ENCODE assay signal across 10 mouse cellular contexts in genomic region chr10:79918231-79919078, GRCm38 (mm10). TPM values are rescaled to one million over a fixed set of nuclear protein-coding genes. Genes with fewer than 3 reads are reported as not detected.
DNase-seq lines count a peak whose midpoint lies in the region; ATAC-seq lines count a peak whose summit lies in the region.
"Had no signal": no experiment of that assay in that cellular context is flagged by ENCODE, and none has a peak within 500 bp of the region (broad histone marks: within the 10 kb centered on the region; RNA-seq: fewer than 3 reads in every experiment).

No protein-coding gene starts in this region.

- WGBS in hindbrain, embryonic 10.5 days = 4% methylated on average over 35 of the region's 35 CpGs
- WGBS in hindbrain, embryonic 14.5 days = 6% methylated on average over 35 of the region's 35 CpGs
- 5% methylated on average over 35 of the region's 35 CpGs for WGBS in limb, embryonic 10.5 days
- 6% methylated on average over 35 of the region's 35 CpGs for WGBS in neural tube, embryonic 12.5 days

- H3K4me2 ChIP-seq in hindbrain, embryonic 14.5 days (replicated peaks) = no peak overlapping the region
- peak overlapping the region; percentile 27 for H3K4me2 ChIP-seq in neural tube, embryonic 12.5 days (replicated peaks)

- H3K4me1 ChIP-seq in hindbrain, embryonic 10.5 days (replicated peaks) = peaks cover 77% of the 10 kb centered on the region
- peaks cover 30% of the 10 kb centered on the region for H3K4me1 ChIP-seq in hindbrain, embryonic 14.5 days (replicated peaks; ENCODE audit: control insufficient read depth, insufficient read depth, low read length)
- H3K4me1 ChIP-seq in limb, embryonic 10.5 days = peaks cover 78% of the 10 kb centered on the region
- H3K4me1 ChIP-seq in neural tube, embryonic 12.5 days = peaks cover 53% of the 10 kb centered on the region

- H3K9me3 ChIP-seq in hindbrain, embryonic 10.5 days = no peaks in the 10 kb centered on the region
- H3K9me3 ChIP-seq in hindbrain, embryonic 14.5 days (ENCODE audit: control insufficient read depth, low read length) = no peaks in the 10 kb centered on the region
- H3K9me3 ChIP-seq in limb, embryonic 10.5 days (replicated peaks) = no peaks in the 10 kb centered on the region
- H3K9me3 ChIP-seq in neural tube, embryonic 12.5 days = peaks cover 3% of the 10 kb centered on the region; the same call in 1 of the 2 replicates

- peaks cover 2% of the 10 kb centered on the region; the same call in 1 of the 2 replicates for H3K36me3 ChIP-seq in hindbrain, embryonic 10.5 days
- H3K36me3 ChIP-seq in hindbrain, embryonic 14.5 days (replicated peaks; ENCODE audit: control insufficient read depth, insufficient read depth) = no peaks in the 10 kb centered on the region
- peaks cover 9% of the 10 kb centered on the region; the same call in 1 of the 2 replicates for H3K36me3 ChIP-seq in limb, embryonic 10.5 days
- no peaks in the 10 kb centered on the region for H3K36me3 ChIP-seq in neural tube, embryonic 12.5 days

- H3K4me3 ChIP-seq in hindbrain, embryonic 10.5 days = peak overlapping the region; percentile 73
- no peak overlapping the region for H3K4me3 ChIP-seq in hindbrain, embryonic 14.5 days (replicated peaks; ENCODE audit: low read length)
- peak overlapping the region; percentile 43 for H3K4me3 ChIP-seq in limb, embryonic 10.5 days
- no peak overlapping the region for H3K4me3 ChIP-seq in neural tube, embryonic 12.5 days

- H3K27me3 ChIP-seq in hindbrain, embryonic 10.5 days (ENCODE audit: insufficient read depth, poor library complexity, severe bottlenecking) = peaks cover 66% of the 10 kb centered on the region
- H3K27me3 ChIP-seq in hindbrain, embryonic 14.5 days (ENCODE audit: control insufficient read depth, insufficient read depth, low read length) = peaks cover 60% of the 10 kb centered on the region
- H3K27me3 ChIP-seq in limb, embryonic 10.5 days (ENCODE audit: low read depth, poor library complexity, severe bottlenecking) = peaks cover 64% of the 10 kb centered on the region
- H3K27me3 ChIP-seq in neural tube, embryonic 12.5 days (replicated peaks) = peaks cover 62% of the 10 kb centered on the region

- no peak overlapping the region for H3K9ac ChIP-seq in hindbrain, embryonic 14.5 days
- H3K9ac ChIP-seq in neural tube, embryonic 12.5 days = 0 out of 2 replicates have a peak overlapping the region, but pooled peaks have one; percentile 18

- no peak for ATAC-seq in hindbrain, embryonic 14.5 days (ENCODE audit: low FRiP score)
- no peak for ATAC-seq in neural tube, embryonic 12.5 days (ENCODE audit: low FRiP score, low read depth)

- peak overlapping the region; percentile 23; the same call in 1 of the 2 replicates for H3K27ac ChIP-seq in hindbrain, embryonic 10.5 days
- H3K27ac ChIP-seq in hindbrain, embryonic 14.5 days = no peak overlapping the region
- H3K27ac ChIP-seq in limb, embryonic 10.5 days = peak overlapping the region; percentile 14; the same call in 1 of the 2 replicates
- no peak overlapping the region for H3K27ac ChIP-seq in neural tube, embryonic 12.5 days

- DNase-seq in hindbrain, embryonic 10.5 days (ENCODE audit: low spot score) = peak; percentile 33
- no peak for DNase-seq in hindbrain, embryonic 14.5 days (ENCODE audit: low spot score)
- DNase-seq in cerebellum, postnatal 14 days = peak; percentile 63 to 73
- DNase-seq in limb, embryonic 10.5 days (ENCODE audit: low spot score) = peak; percentile 52
- DNase-seq in frontal cortex, postnatal 10 days (ENCODE audit: low spot score in 2 of 2) = no peak
- DNase-seq in spleen, postnatal 36 days (ENCODE audit: low spot score in 2 of 2) = no peak
- no peak for DNase-seq in layer of hippocampus, postnatal 10 days (ENCODE audit: low spot score in 2 of 2)
- DNase-seq: gastrocnemius, postnatal 36 days had no signal

RNA-seq across cellular contexts. Expression of gene Kiss1r, which starts 1.7 kb away (rescaled TPM):
- 0.72 and 0.80 TPM in 2 replicates for polyA plus RNA-seq in hindbrain, embryonic 10.5 days (2016; fragmentation: Nextera tagmentation; extraction: Ambion mirVana)
- 1.7 and 2.6 TPM in 2 replicates for polyA plus RNA-seq in hindbrain, embryonic 14.5 days (2014; fragmentation: Nextera tagmentation; extraction: Ambion mirVana)
- polyA plus RNA-seq in limb, embryonic 10.5 days (2016; fragmentation: Nextera tagmentation; extraction: Ambion mirVana) = 0.31 and 0.49 TPM in 2 replicates
- 1.1 and 1.3 TPM in 2 replicates for polyA plus RNA-seq in neural tube, embryonic 12.5 days (2016; fragmentation: Nextera tagmentation; extraction: Ambion mirVana)
- total RNA-seq in layer of hippocampus, postnatal 10 days (2021) = 1 to 10 TPM; 7.5 TPM

RNA-seq across cellular contexts. Expression of gene R3hdm4, which starts 2.6 kb away (rescaled TPM):
- polyA plus RNA-seq in hindbrain, embryonic 10.5 days (2016; fragmentation: Nextera tagmentation; extraction: Ambion mirVana) = 130 and 152 TPM in 2 replicates
- polyA plus RNA-seq in hindbrain, embryonic 14.5 days (2014; fragmentation: Nextera tagmentation; extraction: Ambion mirVana) = 228 and 232 TPM in 2 replicates
- 116 and 143 TPM in 2 replicates for polyA plus RNA-seq in limb, embryonic 10.5 days (2016; fragmentation: Nextera tagmentation; extraction: Ambion mirVana)
- polyA plus RNA-seq in neural tube, embryonic 12.5 days (2016; fragmentation: Nextera tagmentation; extraction: Ambion mirVana) = 185 and 186 TPM in 2 replicates
- 100 to 1,000 TPM; 380 to 386 TPM for total RNA-seq in layer of hippocampus, postnatal 10 days (2021)

RNA-seq across cellular contexts. Expression of gene Gm26602, which starts 7.8 kb away (rescaled TPM):
- polyA plus RNA-seq in hindbrain, embryonic 10.5 days (2016; fragmentation: Nextera tagmentation; extraction: Ambion mirVana) = 2.6 and 4.5 TPM in 2 replicates
- 1.1 TPM in 1 of 2 replicates, not detected in the other for polyA plus RNA-seq in hindbrain, embryonic 14.5 days (2014; fragmentation: Nextera tagmentation; extraction: Ambion mirVana)
- polyA plus RNA-seq in limb, embryonic 10.5 days (2016; fragmentation: Nextera tagmentation; extraction: Ambion mirVana) = not detected in 2 replicates
- 28.4 and 40.5 TPM in 2 replicates for polyA plus RNA-seq in neural tube, embryonic 12.5 days (2016; fragmentation: Nextera tagmentation; extraction: Ambion mirVana)
- not detected for total RNA-seq in layer of hippocampus, postnatal 10 days (2021)
- total RNA-seq: gastrocnemius, postnatal 36 days had no signal
- polyA plus RNA-seq: spleen, adult 2 months had no signal

RNA-seq across cellular contexts. Expression of gene Arid3a, which starts 8.4 kb away (rescaled TPM):
- polyA plus RNA-seq in hindbrain, embryonic 10.5 days (2016; fragmentation: Nextera tagmentation; extraction: Ambion mirVana) = 11.1 and 15.0 TPM in 2 replicates
- 3.4 and 3.8 TPM in 2 replicates for polyA plus RNA-seq in hindbrain, embryonic 14.5 days (2014; fragmentation: Nextera tagmentation; extraction: Ambion mirVana)
- polyA plus RNA-seq in limb, embryonic 10.5 days (2016; fragmentation: Nextera tagmentation; extraction: Ambion mirVana) = 18.2 and 29.4 TPM in 2 replicates
- polyA plus RNA-seq in neural tube, embryonic 12.5 days (2016; fragmentation: Nextera tagmentation; extraction: Ambion mirVana) = 4.9 and 7.7 TPM in 2 replicates
- total RNA-seq in layer of hippocampus, postnatal 10 days (2021) = 1 to 10 TPM; 5.5 to 8.4 TPM

RNA-seq across cellular contexts. Expression of gene Med16, which starts 9.7 kb away (rescaled TPM):
- polyA plus RNA-seq in hindbrain, embryonic 10.5 days (2016; fragmentation: Nextera tagmentation; extraction: Ambion mirVana) = 68.3 and 77.3 TPM in 2 replicates
- polyA plus RNA-seq in hindbrain, embryonic 14.5 days (2014; fragmentation: Nextera tagmentation; extraction: Ambion mirVana) = 42.0 and 42.5 TPM in 2 replicates
- polyA plus RNA-seq in limb, embryonic 10.5 days (2016; fragmentation: Nextera tagmentation; extraction: Ambion mirVana) = 63.6 and 67.1 TPM in 2 replicates
- 60.5 and 62.6 TPM in 2 replicates for polyA plus RNA-seq in neural tube, embryonic 12.5 days (2016; fragmentation: Nextera tagmentation; extraction: Ambion mirVana)
- 10 to 100 TPM; 55.7 to 56.2 TPM for total RNA-seq in layer of hippocampus, postnatal 10 days (2021)

Comparison
In these comparisons a context has a peak if more than half of its experiments do, and no peak if none do; other contexts are left out.
1. DNase-seq: peak in hindbrain, embryonic 10.5 days (single experiment), cerebellum, postnatal 14 days (2 of 2) and limb, embryonic 10.5 days (single experiment); none in hindbrain, embryonic 14.5 days (single experiment), frontal cortex, postnatal 10 days (0 of 2), spleen, postnatal 36 days (0 of 2) and layer of hippocampus, postnatal 10 days (0 of 2).
2. H3K27ac ChIP-seq: peak in hindbrain, embryonic 10.5 days (single experiment) and limb, embryonic 10.5 days (single experiment); none in hindbrain, embryonic 14.5 days (single experiment) and neural tube, embryonic 12.5 days (single experiment).
3. H3K4me3 ChIP-seq: peak in hindbrain, embryonic 10.5 days (single experiment) and limb, embryonic 10.5 days (single experiment); none in hindbrain, embryonic 14.5 days (single experiment) and neural tube, embryonic 12.5 days (single experiment).